Mouse (Mus musculus) megakaryocyte, embryonic 14.5 days (primary cell): ENCODE results near the gene 1190007I07Rik. TPM values are rescaled to one million over a fixed set of nuclear protein-coding genes. Genes with fewer than 3 reads are reported as not detected.
"Not testable (repeated sequence)": the region's sequence is repeated elsewhere in the genome, so short reads cannot be mapped to it uniquely, and the experiment has no call there.

ENCODE experiments used
- H3K27me3 ChIP-seq: replicated peaks from 2 replicates; pipeline ENCODE3; 2012; ENCODE audit warnings: inconsistent platforms
- H3K36me3 ChIP-seq: replicated peaks from 2 replicates; pipeline ENCODE3; 2012; ENCODE audit warnings: low read length, inconsistent platforms, mixed read lengths
- H3K4me1 ChIP-seq: 2 replicates; pipeline ENCODE4 v1.6.1; 2012; ENCODE audit warnings: inconsistent platforms
- H3K4me3 ChIP-seq: replicated peaks from 2 replicates; pipeline ENCODE3; 2012; ENCODE audit warnings: moderate library complexity, mild to moderate bottlenecking, inconsistent platforms
- H3K9me3 ChIP-seq: 2 replicates; pipeline ENCODE4 v1.6.1; 2012; ENCODE audit warnings: inconsistent platforms
- FLI1 ChIP-seq: IDR thresholded peaks from 2 replicates; pipeline ENCODE4 v1.6.1; 2012; ENCODE audit warnings: low read length, inconsistent platforms, mixed read lengths
- GATA1 ChIP-seq: IDR thresholded peaks from 3 replicates; pipeline ENCODE4 v1.6.1; 2012; ENCODE audit warnings: mixed read lengths, low read length, inconsistent platforms, borderline replicate concordance
- polyA plus RNA-seq: library from polyadenylated mRNA; stranded (reverse); fragments of >175 nt; gene quantifications from 2 replicates; pipeline ENCODE4 v1.2.3, GENCODE M21; 2012; ENCODE audit warnings: low replicate concordance; ENCODE audit not compliant: insufficient read depth

The 1190007I07Rik gene
- polyA plus RNA-seq, 1 experiment: 39.6 TPM

- Histone ChIP-seq H3K9me3 (no peaks in the 10 kb centered on the region), H3K4me1 (peaks cover 31% of the 10 kb centered on the region), H3K36me3 (peaks cover 19% of the 10 kb centered on the region), H3K27me3 (no peaks in the 10 kb centered on the region), H3K4me3 (peak overlapping the region; percentile 96)
- no peak for TF ChIP-seq FLI1
- no peak for TF ChIP-seq GATA1
These were observed 6.1 kb upstream of the 1190007I07Rik start for GRCm38 (mm10) chr10:82629111-82629585.

DNA sequence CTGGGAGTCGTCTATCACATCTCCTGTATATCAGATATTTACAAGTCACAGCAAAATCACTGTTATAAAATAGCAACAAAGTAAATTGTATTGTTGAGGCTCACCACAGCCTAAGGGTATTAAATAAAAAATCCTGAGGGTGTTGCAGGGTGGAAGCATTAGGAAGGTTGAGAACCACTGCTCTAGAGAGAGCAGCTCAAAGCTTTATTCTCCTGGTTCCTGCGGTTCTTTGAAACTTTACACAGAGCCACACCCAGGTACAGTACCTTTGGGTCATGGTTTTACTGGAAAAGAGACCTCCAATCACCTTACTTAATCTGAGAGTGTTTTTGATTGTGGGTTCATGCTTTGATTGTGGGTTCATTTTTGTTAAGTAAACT lies 515 bp upstream of the 1190007I07Rik start:
- not testable (repeated sequence) for H3K27me3 ChIP-seq, H3K36me3 ChIP-seq, H3K9me3 ChIP-seq
- Histone ChIP-seq H3K4me3 (peak overlapping the region; percentile 93), H3K4me1 (peaks cover 10% of the 10 kb centered on the region)

- H3K4me1 ChIP-seq: peaks cover 10% of the 10 kb centered on the region
- H3K27me3 ChIP-seq: no peaks in the 10 kb centered on the region
- H3K9me3 ChIP-seq: no peaks in the 10 kb centered on the region
- TF ChIP-seq GATA1: no peak
- no peak for TF ChIP-seq FLI1
- peak overlapping the region; percentile 89 for H3K4me3 ChIP-seq
- H3K36me3 ChIP-seq: peaks cover 4% of the 10 kb centered on the region
These were observed 793 bp downstream of the 1190007I07Rik start for GRCm38 (mm10) chr10:82622235-82622634.

DNA sequence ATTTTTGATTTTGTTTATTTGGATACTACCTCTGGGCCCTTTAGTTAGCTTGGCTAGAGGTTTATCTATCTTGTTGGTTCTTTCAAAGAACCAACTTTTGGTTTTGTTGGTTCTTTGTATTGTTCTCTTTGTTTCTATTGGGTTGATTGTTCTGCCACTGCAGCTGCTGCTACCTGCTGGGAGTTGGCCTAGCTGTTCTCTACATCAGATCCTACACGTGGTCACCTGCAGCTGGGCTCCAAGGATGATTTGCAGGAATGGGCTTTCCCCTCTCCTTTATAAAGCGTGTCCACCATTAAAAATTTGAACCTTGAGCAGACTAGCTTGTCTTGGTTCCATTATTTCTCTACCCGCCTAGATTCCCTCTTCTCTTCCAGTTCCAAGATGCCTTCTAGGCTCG lies 28.6 kb downstream of the 1190007I07Rik start:
- not testable (repeated sequence) for H3K27me3 ChIP-seq, H3K36me3 ChIP-seq, H3K4me1 ChIP-seq, H3K4me3 ChIP-seq, H3K9me3 ChIP-seq

- not testable (repeated sequence) for H3K4me1 ChIP-seq, H3K4me3 ChIP-seq, H3K36me3 ChIP-seq, H3K27me3 ChIP-seq, H3K9me3 ChIP-seq
These were observed 33.4 kb downstream of the 1190007I07Rik start for GRCm38 (mm10) chr10:82589673-82590072.

DNA sequence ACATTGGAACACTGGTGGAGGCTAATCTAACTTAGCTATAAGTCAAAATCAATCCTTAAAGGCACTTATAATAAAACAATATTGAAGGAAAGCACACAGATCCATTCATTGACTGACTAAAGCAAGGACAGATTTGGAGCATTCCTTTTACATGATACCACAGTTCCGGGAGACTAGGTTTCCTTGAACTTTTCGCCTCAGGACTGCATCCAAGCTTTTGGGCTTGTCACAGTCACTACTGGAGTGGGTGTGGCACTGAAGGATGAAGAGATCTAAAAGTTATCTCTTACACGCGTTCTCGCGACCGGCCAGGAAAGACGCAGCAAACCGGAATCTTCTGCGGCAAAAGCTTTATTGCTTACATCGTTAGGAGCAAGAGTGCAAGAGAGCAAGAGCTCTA lies 51.9 kb downstream of the 1190007I07Rik start:
- not testable (repeated sequence) for H3K9me3 ChIP-seq, H3K4me3 ChIP-seq, H3K4me1 ChIP-seq, H3K36me3 ChIP-seq, H3K27me3 ChIP-seq

Other genes starting within 250 kb of the 1190007I07Rik start
- not detected in 2 replicates for gene Gm1553, start 130.6 kb downstream of the 1190007I07Rik start, polyA plus RNA-seq
- gene Tdg, start 6.6 kb upstream of the 1190007I07Rik start, polyA plus RNA-seq: 1.4 and 4.4 TPM in 2 replicates
- not detected in 2 replicates for gene Glt8d2, start 67.4 kb upstream of the 1190007I07Rik start, polyA plus RNA-seq
- gene Hcfc2, start 72.9 kb upstream of the 1190007I07Rik start, polyA plus RNA-seq: 1.9 and 2.9 TPM in 2 replicates
- 9.1 and 45.1 TPM in 2 replicates for gene Nfyb, start 140.9 kb upstream of the 1190007I07Rik start, polyA plus RNA-seq
- 80.6 and 172 TPM in 2 replicates for gene Txnrd1, start 210.7 kb upstream of the 1190007I07Rik start, polyA plus RNA-seq
- gene Eid3, start 243.4 kb upstream of the 1190007I07Rik start, polyA plus RNA-seq: 1.2 TPM in 1 of 2 replicates, not detected in the other